Mouse (Mus musculus) erythroid progenitor cell, adult 5-6 weeks (primary cell): ENCODE data around the gene St6galnac3. TPM values are rescaled to one million over a fixed set of nuclear protein-coding genes. Genes with fewer than 3 reads are reported as not detected.

Experiments used
- ATAC-seq: replicated peaks from 2 replicates; pipeline ENCODE4 v1.8.0; 2016; ENCODE audit warnings: moderate number of reproducible peaks, mild to moderate bottlenecking, moderate TSS enrichment, inconsistent platforms; ENCODE audit not compliant: poor library complexity, low FRiP score, severe bottlenecking
- total RNA-seq, 2 experiments: library from RNA; stranded (forward) in 1 of 2; stranded (reverse) in 1 of 2; fragments of 150-400 nt in 1 of 2; fragments of 186-747, 209-891 nt in 1 of 2; gene quantifications; 2 replicates each; pipeline versions ENCODE4 v1.2.3 to v1.2.4; 2015 to 2017; ENCODE audit warnings: low replicate concordance in 2 of 2

St6galnac3 gene
- total RNA-seq, 2 experiments from 2014 or later = 5.4 to 10.7 TPM

DNA sequence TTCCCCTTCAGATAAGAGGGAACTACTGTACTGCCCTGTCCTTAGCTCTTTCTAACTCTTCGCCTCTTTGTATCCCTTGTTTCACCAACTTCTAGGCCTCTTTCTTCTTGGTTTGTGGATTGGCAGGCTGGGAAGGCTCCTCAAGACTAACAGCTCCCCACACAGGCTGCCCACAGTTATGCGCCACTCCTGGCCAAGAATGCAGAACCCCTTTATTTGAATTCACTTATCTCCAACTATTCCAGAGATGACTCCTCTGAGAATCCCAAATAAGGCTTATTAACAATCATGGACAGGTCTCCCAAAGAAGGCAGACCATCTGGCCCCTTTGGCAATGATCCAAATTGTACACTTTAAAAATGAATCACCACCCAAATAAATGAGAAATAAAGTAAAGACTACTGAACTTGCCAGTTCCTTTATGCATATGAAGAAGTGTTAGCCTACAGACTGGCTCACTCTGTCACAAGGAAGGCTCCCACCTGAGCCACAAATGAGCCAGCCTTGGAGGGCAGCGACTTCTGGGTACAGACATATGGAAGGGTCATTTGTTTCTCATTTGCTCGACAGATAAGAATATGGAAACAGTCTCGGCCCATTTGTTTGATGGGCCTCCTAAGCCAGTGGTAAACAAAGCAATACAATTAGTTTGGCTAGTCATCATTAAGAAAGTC lies 390.7 kb downstream of the St6galnac3 start:
- ATAC-seq = no peak

DNA sequence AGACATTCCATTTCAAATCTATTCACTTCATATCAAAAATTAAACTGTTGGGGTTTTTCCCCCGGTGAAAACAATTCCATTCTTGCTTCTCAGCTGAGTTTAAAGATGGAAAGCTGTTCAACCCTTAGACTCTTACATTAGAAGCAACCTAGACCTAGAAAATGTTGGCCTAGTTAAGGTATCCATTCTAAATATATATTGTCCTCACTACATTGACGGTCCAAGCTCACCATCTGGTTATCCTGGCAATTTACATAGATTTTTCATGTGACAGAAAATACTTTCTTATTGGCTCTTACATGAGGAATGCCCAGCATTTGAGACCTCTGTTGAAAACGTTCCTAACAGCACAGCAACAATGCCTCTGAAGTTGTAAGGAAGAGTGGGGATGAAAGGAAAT lies 400.7 kb downstream of the St6galnac3 start:
- no peak for ATAC-seq

DNA sequence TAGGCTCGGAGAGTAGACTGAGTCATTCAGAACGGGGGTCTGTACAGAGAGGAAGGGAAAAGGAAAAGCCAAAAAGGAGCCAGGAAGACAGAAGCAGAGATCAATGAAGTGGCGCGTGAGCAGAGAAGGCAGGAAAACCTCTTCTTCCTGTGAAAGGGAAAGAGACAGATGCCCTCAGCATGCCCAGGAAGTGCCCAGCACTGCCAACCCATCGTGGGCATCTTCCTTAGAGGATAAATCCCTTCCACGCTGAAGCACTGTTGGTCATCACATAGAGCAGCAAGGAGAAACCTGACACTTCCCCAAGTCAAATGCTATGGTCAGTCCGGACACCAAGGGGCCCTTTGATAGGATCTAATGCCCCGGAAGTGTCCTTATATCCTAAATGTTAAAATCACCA lies 401.5 kb downstream of the St6galnac3 start:
- ATAC-seq = no peak

DNA sequence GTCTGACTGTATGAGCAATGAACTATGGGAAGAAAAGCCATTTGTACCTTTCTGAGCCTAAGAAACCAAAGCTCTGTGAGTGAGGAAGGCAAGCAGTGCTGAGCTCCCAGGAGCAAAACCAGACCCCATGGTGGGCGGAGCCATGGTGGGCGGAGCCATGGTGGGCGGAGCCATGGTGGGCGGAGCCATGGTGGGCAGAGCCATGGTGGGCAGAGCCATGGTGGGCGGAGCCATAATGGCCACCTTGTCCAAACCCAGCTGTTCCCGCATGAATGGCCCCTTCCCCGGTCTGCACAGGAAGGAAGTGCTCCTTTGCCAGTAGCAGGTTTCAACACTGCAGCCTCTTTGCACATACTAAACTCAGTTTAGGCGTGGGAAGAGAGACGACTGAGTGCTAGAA lies 411.4 kb downstream of the St6galnac3 start:
- no peak for ATAC-seq

DNA sequence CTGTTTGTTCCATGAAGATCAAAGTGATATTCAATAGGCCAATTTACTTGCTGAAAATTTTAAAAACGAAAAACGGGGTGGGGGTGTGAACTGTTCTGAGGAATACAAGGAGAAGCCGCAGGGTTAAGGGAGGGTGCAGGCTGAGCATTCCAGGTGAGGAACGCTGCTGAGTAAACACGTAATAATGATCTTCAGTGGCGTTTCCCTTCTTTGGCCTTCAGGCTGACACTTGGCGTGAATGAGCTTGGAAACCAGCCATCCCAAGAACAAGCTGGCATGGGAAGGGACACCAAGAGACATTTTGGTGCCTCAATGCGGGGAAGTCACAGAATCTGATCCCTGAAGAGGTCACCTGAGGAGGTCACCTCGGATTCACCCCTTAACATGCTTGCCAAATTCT lies 411.8 kb downstream of the St6galnac3 start:
- ATAC-seq = no peak

DNA sequence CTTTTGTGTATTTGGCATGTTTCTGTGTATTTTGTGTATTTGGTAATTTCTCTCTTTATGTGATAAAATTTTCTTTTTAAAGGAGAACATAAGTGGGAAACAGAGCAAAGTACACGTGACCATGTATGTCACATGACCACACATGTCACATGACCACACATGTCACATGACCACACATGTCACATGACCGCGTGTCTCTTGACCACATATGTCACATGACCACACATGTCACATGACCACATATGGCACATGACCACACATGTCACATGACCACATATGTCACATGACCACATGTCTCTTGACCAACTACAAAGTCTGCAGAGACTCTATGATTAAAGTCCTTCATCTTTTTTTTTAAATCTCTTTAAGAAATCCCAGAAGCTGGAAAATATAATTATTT lies 413.0 kb downstream of the St6galnac3 start:
- no peak for ATAC-seq

DNA sequence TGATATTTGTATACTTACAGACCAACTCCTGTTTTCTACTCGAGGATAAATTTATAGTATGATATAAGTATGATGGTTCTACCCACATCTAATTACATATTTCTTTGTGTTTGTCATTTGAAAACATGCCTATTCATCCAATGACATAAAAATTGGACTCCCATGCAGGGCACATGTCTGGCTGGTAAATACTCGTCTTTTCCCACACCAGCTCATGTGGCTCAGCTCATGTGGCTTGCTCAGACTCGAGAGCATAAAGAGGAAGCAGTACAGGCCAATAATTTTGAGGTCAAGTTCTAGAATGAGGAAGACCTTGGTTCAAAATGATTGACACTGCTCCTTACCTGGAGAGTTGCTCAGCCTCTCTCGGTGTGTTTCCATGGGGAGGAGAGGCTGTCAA lies 416.6 kb downstream of the St6galnac3 start:
- ATAC-seq = no peak

DNA sequence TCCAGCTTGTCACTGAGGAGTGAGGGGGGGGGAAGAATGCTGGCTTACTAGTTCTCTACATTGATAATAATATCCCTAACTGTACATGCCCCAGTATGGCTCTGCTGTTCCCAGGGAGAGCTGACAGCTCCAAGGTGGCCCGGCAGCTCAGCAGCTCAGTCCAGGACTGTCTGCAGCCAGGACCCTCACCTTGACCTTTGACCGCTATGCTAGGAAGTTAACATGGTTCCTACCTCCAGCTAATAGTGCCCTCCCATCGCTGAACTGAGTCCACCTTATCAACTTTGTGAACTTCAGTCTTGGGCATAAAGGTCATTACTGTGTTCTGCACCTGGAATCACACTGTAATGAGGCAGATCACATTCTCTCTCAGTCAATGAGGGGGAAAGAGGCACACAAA lies 419.8 kb downstream of the St6galnac3 start:
- ATAC-seq = no peak

DNA sequence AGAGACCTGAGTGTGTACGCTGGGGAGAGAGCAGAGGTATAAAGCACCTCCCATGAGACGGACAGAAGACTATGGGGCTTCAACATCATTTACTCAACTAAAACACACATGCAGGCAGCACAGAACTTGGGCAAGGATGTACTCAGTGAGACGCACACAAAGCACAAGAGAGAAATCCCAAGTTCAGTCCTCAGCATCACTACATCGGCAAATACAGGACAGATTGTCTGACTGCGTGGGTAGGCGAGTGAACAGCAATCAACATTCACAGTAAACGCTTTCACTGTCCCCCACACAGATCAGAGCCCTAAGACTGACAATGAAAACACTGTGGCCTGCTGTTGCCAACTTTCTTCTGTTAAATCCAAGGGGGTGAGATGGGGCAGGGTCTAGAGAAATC lies 422.6 kb downstream of the St6galnac3 start:
- no peak for ATAC-seq

DNA sequence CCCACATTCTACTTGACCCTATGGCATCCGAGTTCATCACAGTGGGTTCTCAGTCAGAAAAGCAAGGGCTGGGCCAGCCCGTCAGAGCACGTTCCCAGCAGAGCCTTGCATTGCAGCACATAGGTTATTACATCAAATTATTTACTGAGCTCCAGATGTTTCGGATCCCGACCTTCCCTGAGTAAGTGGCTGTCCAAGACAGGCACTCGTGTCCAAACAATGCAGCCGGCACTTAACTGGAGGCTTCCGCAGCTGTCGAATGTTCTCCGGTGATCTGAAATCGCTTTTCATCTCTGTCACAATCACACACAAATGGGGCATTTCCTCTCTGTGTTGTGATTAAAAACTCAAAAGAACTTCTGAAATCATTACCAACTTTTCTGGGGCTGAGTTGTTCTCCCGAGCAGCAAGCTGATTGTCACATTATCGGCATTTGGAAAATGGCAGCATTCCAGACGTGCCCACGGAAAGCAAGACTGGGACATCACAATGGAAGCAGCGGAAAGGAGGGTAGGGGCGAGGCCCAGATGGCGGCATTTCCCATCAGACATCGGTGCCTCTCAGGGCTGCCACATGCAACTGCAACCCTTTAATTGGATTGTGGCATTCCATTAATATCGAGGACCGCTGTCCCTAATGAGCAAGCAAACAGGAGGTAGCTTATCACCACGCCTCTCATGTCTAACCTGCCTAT lies 428.5 kb downstream of the St6galnac3 start:
- no peak for ATAC-seq

DNA sequence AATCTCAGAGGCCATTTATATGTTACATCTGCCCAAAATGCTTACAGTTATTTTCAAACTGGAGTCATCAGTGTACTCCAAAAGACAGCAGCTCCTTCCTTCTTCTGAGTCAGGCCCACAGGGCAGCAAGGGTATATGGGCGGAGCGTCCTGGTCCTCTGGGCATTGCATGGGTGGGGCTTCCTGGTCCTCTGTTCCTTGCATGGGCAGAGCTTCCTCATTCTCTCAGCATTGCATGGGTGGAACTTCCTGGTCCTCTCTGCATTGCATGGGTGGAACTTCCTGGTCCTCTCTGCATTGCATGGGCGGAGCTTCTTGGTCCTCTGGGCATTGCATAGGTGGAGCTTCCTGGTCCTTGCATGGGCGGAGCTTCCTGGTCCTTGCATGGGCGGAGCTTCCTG lies 432.1 kb downstream of the St6galnac3 start:
- ATAC-seq = no peak

DNA sequence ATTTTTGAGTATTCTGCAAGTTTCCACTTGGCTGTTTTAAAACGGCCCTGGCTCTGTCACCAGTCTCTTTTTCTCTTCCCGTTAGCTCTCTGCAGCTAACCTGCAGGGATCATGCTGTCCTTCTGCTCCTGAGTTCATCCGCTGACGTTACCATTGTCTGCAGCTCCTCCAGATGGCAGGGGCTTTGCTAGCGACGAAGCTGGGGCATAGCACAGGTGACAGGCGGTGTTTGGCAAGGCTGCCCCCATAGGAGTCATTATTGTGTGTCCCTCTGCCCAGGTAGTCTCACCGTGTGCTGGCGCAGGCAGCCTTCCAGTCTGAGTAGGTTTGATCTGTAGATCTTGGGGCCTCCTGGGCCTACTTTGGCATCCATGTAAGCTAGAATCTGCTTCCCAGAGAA lies 432.6 kb downstream of the St6galnac3 start:
- ATAC-seq = no peak

DNA sequence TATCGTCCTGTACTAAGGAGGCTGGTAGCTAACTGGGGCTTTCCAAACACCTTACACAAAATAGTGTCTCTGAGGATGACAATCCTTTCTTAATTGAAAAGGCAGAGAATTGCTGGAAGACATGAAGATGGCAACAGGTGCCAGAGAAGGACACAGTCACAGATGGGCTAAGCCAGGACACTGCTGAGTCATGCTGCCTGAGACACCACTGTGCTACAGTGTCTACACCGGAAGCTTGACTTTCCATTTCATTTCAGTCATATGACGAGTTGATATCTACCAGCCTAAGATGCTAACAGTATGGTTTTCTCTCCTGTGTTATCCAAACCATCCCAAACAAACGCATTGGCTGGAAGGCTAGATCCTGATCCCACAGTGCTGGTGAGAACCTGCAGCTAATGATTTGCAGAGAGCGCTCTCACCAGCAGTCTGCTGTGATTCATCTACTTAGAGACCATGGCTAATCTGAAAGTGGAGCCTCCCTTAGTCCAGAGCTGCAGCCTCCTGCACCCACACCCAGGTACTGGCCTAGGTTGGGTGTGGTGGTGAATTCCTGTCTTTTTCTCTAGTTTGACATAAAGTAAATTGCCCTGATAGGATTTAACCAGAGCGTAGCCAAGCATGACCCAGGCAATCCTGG lies 433.4 kb downstream of the St6galnac3 start:
- no peak for ATAC-seq

DNA sequence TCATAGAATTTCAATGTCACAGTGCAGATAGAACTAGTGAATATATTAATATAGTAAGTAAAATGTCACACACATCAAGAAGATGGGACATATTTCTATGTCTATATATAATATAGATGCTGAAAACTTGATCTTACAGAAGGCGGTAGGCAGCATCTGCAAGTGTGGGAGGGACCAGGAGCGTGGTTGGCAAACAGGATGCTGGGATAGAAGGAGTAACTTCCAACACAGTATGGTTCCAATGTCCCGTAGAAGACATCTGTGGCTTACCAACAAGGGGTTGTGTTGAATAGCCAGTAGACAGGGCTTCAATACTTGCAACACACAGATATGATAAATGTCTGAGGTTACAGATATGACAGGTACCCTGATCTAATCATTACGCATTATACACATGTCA lies 435.0 kb downstream of the St6galnac3 start:
- no peak for ATAC-seq

DNA sequence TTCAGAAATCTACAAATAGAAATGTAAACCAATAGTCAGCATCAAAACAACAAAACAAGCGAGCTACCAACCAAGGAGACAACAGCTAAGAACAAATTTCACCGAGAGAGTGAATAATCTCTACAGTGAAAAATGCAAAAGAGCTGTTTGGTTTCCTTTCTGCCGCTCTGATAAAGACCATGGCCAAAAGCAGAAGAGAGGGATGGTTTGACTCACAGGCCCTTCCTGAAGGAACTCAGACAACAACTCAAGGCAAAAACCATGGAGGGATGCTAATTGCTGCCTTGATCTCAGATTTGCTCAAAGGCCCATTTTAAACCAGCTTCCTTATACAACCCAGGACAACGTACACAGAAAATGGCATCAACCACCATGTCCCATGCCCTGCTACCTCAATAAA lies 437.4 kb downstream of the St6galnac3 start:
- ATAC-seq = no peak

DNA sequence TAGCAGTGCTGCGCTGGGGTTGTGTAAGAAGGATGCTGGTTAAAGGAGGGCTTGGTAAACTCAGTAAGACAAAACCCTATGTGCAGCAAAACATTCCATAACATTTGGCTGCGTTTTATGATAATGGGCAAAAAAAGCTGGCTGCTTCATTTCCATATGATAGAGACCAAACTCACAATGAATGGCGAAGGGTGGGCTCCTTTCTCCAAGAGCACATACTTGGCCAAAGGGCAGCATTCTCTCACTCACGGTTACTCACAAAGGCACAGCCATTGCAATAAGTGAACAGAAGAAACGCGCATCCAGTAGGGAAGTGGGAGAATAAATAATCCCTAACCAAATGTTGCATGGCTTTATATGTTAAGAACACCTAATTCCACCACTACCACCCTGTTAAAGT lies 437.9 kb downstream of the St6galnac3 start:
- no peak for ATAC-seq

DNA sequence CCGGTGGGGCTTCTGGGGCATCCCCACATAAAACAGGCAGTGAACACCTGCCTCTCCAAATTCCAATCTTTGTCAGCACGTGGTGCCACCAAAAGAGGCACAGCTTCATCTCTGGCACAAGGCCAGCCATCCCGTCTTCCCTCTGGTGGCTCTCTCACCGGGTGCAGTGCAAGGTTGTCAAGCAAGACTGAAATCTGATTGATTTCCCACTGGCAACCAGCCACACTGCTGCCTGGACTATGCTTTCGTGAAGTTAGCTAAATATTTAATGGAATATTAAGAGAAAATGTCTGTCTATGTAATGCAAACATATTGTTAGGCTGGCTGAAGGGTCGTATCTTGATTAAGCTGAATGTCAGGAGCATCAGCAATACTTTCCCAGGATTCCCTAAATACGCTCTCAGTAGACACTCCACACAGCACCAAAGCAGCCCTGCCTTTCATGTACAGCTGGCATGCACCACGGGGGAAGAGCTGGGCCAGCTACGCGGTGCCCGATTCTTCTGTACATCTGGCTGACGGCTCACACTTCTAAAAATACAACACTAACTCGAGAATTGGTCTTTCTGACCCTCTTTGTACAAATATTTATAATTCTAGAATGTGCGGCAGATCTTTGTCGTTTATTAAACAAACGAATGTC lies 442.7 kb downstream of the St6galnac3 start:
- ATAC-seq = no peak

DNA sequence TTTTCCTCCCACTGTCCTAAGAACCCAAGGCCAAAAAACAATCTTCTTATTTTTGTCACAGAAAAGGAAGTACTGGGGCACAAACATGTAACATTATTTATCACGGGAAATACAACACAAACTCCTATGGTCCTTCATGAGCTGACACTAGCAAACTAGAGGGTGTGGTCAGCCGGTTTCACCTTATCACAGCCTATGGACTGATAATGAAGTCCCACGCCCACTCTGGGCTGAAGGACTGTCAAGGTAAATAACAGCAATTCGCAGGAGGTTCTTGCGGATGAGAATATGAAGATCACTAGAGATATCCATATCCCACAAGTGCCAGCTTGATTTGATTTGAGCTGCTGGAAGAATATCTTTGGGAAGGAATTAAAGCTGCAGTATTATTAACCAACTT lies 446.7 kb downstream of the St6galnac3 start:
- ATAC-seq = no peak

DNA sequence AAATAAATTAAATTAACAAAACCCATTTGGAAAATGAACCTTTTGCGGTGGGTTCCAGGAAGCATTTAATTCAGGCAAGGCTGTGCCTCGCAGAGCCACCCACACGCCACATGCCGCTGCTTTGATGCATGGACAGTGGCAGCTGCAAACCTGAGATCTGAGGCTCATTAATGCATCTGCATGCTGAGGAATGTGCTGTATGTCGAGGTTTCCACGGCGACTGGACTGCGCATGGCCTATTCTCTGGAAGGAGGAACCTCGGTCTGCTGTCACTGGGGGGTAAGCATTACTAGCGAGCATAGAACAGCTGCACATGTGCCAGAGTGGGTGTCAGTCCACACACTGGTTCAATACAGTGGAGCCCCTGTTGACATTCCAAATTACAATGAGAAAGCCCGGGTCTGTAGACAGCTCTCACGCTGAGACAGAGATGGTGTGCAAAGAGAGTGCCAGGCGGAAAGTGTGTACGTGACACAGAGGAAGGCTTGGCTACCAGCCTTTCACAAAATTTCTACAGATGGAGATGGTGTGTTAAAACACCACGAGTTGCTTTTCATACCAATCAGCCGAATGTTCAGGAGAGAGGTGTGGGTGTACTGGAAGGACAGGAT lies 447.5 kb downstream of the St6galnac3 start:
- ATAC-seq = no peak

DNA sequence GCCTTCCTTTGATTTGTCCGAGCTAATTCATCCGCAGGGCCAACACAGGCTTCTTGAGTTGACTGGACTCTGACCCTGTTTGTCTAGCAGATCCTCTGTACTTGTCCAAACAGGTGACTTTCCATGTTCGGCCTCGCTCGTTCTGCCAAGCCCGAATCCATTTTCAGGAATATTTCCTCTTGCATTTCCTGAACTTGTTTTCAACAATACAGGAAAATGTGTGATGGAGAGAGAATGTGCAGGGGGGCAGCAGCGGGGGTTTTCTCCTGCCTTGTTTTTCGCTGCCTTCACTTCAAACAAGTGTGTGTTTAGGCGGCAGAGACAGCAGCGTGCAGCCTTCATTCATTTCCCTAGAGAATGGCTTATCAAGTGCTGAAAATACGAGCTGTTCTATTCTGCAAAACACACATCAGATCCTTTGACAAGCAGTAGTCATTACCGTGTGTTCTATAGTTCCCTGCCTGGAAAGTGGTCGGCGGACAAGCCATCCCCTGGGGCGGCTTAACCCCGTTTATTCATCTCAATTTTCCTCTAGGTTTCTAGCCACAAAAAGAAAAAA lies 448.1 kb downstream of the St6galnac3 start:
- no peak for ATAC-seq
